Mouse (Mus musculus) midbrain, postnatal 0 days (tissue): Measurements from ENCODE around the gene Slain2. TPM values are rescaled to one million over a fixed set of nuclear protein-coding genes. Genes with fewer than 3 reads are reported as not detected.

Experiments used
- ATAC-seq: fragments of 200-750 bp; cut with Nextera tagmentation; 2 replicates; pipeline ENCODE4 v1.8.0; 2017; ENCODE audit warnings: moderate number of reproducible peaks, mild to moderate bottlenecking, moderate TSS enrichment, moderate library complexity; ENCODE audit not compliant: low FRiP score
- DNase-seq: peaks from one replicate; pipeline ENCODE4 v3.0.0-alpha.2; 2015; ENCODE audit warnings: low spot score
- H3K27ac ChIP-seq: fragments of 300-500 bp; sonication (generic); 2 replicates; pipeline ENCODE4 v1.5.1; 2014; ENCODE audit warnings: low read depth, mild to moderate bottlenecking, low read length, mixed read lengths
- H3K27me3 ChIP-seq: fragments of 300-500 bp; sonication (generic); 2 replicates; pipeline ENCODE4 v1.6.1; 2014; ENCODE audit warnings: low read length, control low read depth, mixed read lengths; ENCODE audit not compliant: insufficient read depth
- H3K36me3 ChIP-seq: fragments of 300-500 bp; sonication (generic); 2 replicates; pipeline ENCODE4 v1.6.1; 2014; ENCODE audit warnings: low read length, control low read depth, mixed read lengths; ENCODE audit not compliant: insufficient read depth
- H3K4me1 ChIP-seq: fragments of 300-500 bp; sonication (generic); 2 replicates; pipeline ENCODE4 v1.6.1; 2014; ENCODE audit warnings: mild to moderate bottlenecking, control low read depth, antibody characterized with exemption, low read length, mixed read lengths; ENCODE audit not compliant: insufficient read depth
- H3K4me2 ChIP-seq: fragments of 300-500 bp; sonication (generic); 2 replicates; pipeline ENCODE4 v1.6.1; 2014; ENCODE audit warnings: low read depth, mild to moderate bottlenecking, low read length, mixed read lengths; ENCODE audit not compliant: poor library complexity, severe bottlenecking
- H3K4me3 ChIP-seq: fragments of 300-500 bp; sonication (generic); 2 replicates; pipeline ENCODE4 v1.5.1; 2014; ENCODE audit warnings: low read depth, mild to moderate bottlenecking, low read length, moderate library complexity
- H3K9ac ChIP-seq: fragments of 300-500 bp; sonication (generic); replicated peaks from 2 replicates; pipeline ENCODE4 v1.6.1; 2014; ENCODE audit warnings: mild to moderate bottlenecking, low read length, moderate library complexity, mixed read lengths; ENCODE audit not compliant: poor library complexity, severe bottlenecking
- H3K9me3 ChIP-seq: fragments of 300-500 bp; sonication (generic); 2 replicates; pipeline ENCODE4 v1.6.1; 2016; ENCODE audit warnings: low read length, control low read depth
- CTCF ChIP-seq: IDR thresholded peaks from 2 replicates; pipeline ENCODE4 v1.5.1; 2016; ENCODE audit warnings: antibody characterized with exemption, mild to moderate bottlenecking
- WGBS: fragments of 180-500 bp; shearing (Covaris S2); extraction: QIAGEN DNeasy Blood & Tissue Kit; methylation state at CpG from one replicate; pipeline ENCODE4 v1.1.7; 2014; 5-methylcytosine and 5-hydroxymethylcytosine counted together
- polyA plus RNA-seq: library from polyadenylated mRNA; unstranded; fragments of >200 nt; fragmentation: Nextera tagmentation; extraction: Ambion mirVana; gene quantifications from 2 replicates; pipeline ENCODE4 v1.2.1, GENCODE M21; 2015
- total RNA-seq: library from RNA; depleted of rRNA; stranded (reverse); fragments of >200 nt; gene quantifications from 2 replicates; pipeline ENCODE4 v1.2.3, GENCODE M21; 2014

Slain2 gene
- total and polyA plus RNA-seq, 2 experiments from 2014 or later = 10.8 to 42.2 TPM

DNA sequence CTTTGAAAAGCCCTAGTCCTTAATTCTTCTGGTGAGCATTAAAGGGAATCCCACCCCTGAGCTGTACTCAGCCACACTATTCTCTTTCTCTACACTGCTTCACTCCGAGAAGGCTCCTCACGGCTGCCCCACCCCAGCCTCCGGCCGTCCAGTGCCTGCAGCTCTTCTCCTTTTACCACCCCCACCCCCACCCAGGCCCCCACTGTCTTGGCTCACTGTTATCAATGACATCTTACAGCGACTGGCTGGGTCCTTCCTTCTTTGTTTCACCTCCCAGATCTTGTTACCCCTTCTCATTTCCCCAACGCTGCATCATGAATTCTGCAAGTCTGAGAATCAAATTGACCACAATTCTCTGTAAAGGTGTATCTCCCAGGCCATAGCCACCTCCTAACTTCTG lies 16.1 kb upstream of the Slain2 start:
- no peak for TF ChIP-seq CTCF
- Histone ChIP-seq H3K27me3 (no peaks in the 10 kb centered on the region), H3K4me3 (no peak overlapping the region), H3K9ac (no peak overlapping the region), H3K4me1 (no peaks in the 10 kb centered on the region), H3K9me3 (no peaks in the 10 kb centered on the region), H3K36me3 (no peaks in the 10 kb centered on the region), H3K4me2 (no peak overlapping the region), H3K27ac (no peak overlapping the region)
- 61% methylated on average over 6 of the region's 6 CpGs for WGBS
- DNase-seq = no peak
- no peak for ATAC-seq

GRCm38 (mm10) chr5:72899255-72899654 lies 14.8 kb upstream of the Slain2 start:
- 94% methylated on average over 8 of the region's 8 CpGs for WGBS
- Histone ChIP-seq H3K9ac (no peak overlapping the region), H3K9me3 (no peaks in the 10 kb centered on the region), H3K4me3 (no peak overlapping the region), H3K27me3 (no peaks in the 10 kb centered on the region), H3K27ac (no peak overlapping the region), H3K4me2 (no peak overlapping the region), H3K36me3 (no peaks in the 10 kb centered on the region), H3K4me1 (no peaks in the 10 kb centered on the region)
- TF ChIP-seq CTCF = no peak
- no peak for DNase-seq
- no peak for ATAC-seq

- Histone ChIP-seq H3K4me1 (no peaks in the 10 kb centered on the region), H3K4me3 (no peak overlapping the region), H3K36me3 (no peaks in the 10 kb centered on the region), H3K4me2 (no peak overlapping the region), H3K9ac (no peak overlapping the region), H3K27me3 (no peaks in the 10 kb centered on the region), H3K9me3 (no peaks in the 10 kb centered on the region), H3K27ac (no peak overlapping the region)
- ATAC-seq (no peak), DNase-seq (no peak)
- no peak for TF ChIP-seq CTCF
- WGBS = 83% methylated on average over 4 of the region's 4 CpGs
Observed at GRCm38 (mm10) chr5:72901866-72902265, 12.2 kb upstream of the Slain2 start.

- Histone ChIP-seq H3K27ac (no peak overlapping the region), H3K4me3 (no peak overlapping the region), H3K27me3 (no peaks in the 10 kb centered on the region), H3K4me2 (no peak overlapping the region), H3K9ac (no peak overlapping the region), H3K9me3 (no peaks in the 10 kb centered on the region), H3K4me1 (no peaks in the 10 kb centered on the region), H3K36me3 (no peaks in the 10 kb centered on the region)
- DNase-seq (no peak), ATAC-seq (no peak)
- WGBS = 50% methylated on average over 3 of the region's 3 CpGs
- no peak for TF ChIP-seq CTCF
Observed at GRCm38 (mm10) chr5:72902312-72902711, 11.8 kb upstream of the Slain2 start.

DNA sequence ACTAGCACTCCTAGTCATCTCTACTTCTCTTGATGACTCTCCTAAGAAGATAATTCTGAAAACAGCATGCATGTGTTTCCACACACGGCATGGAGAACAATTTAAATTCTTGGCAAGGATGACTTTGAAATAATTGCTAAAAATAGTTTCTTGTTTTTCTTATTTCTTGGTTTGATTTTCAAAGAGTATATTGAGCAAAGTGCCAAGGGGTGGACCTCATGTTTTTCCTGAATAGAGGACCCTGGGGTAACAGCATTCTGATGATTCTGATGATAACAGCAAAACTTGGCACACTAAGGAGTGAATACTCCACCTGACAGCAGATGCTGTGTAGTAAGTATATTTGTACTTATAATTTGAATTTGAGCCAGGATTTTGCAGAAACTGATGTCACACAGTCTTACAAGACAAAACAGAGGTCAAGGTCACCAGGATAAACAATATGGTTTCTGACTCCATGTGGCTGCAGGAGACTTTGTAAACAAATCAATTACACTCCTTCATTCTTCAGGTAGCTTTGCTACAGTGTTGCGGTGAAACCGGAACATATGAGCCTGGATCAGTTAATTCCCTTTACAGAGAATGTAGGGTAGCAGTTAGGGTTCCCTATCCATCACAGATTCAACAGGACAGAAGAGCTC lies 11.1 kb upstream of the Slain2 start:
- DNase-seq (no peak), ATAC-seq (no peak)
- no peak for TF ChIP-seq CTCF
- Histone ChIP-seq H3K9me3 (no peaks in the 10 kb centered on the region), H3K27ac (no peak overlapping the region), H3K36me3 (no peaks in the 10 kb centered on the region), H3K4me2 (no peak overlapping the region), H3K27me3 (no peaks in the 10 kb centered on the region), H3K4me1 (no peaks in the 10 kb centered on the region), H3K9ac (no peak overlapping the region), H3K4me3 (no peak overlapping the region)
- WGBS = 91% methylated on average over 3 of the region's 3 CpGs

DNA sequence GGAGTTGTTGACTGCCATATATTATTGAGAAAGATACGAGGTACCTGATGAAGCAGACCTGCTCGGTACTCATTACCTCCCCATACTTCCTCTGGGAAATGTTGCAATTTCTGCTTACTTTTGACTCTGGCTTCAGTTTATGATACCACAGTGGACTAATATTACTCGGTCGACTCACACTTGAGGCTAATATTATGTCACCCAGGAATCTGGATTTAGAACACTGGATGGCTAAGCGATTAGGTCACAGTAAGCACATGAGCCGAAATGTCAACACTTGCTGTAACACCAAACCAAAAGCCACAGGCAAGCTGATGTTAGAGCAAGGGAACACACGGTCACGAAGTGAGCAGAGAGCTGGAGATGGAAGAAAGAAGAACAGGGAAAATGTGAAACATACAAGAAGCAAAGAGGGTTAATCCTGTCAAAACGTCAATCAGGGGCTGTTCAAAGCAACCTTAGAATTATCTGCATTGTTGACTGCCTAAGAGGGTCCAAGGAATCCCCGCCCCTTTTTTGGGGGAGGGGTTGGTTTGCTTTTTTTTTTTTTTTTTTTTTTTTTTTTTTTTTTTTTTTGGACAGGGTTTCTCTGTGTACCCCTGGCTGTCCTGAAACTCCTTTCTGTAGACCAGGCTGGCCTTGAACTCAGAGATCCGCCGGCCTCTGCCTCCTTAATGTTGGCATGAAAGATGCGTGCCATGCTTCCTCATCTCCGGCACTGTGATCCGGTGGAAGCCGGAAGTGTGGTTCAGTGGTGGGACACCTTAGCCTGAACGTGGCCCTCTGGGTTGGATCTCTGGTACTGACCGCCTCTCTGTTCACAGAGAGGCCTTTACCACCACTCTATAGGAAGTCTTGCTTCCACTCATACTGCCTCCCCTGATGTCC lies 9.0 kb upstream of the Slain2 start:
- H3K27ac ChIP-seq = no peak overlapping the region
- DNase-seq = no peak
- no peak for ATAC-seq
- no peak overlapping the region for H3K4me3 ChIP-seq
- H3K36me3 ChIP-seq = no peaks in the 10 kb centered on the region
- no peak for TF ChIP-seq CTCF
- H3K27me3 ChIP-seq = no peaks in the 10 kb centered on the region
- H3K9ac ChIP-seq = no peak overlapping the region
- H3K9me3 ChIP-seq = no peaks in the 10 kb centered on the region
- H3K4me1 ChIP-seq = no peaks in the 10 kb centered on the region
- WGBS = 83% methylated on average over 18 of the region's 18 CpGs
- no peak overlapping the region for H3K4me2 ChIP-seq
